Mouse (Mus musculus) heart, adult 2 months (tissue): Measurements from ENCODE around the gene Myo9b. TPM values are rescaled to one million over a fixed set of nuclear protein-coding genes. Genes with fewer than 3 reads are reported as not detected.

Experiments
- DNase-seq, 2 experiments: peaks; one replicate each; pipeline ENCODE4 v3.0.0; 2021
- H3K27ac ChIP-seq: fragments of 200-600 bp; 2 replicates; pipeline ENCODE4 v1.8.1; 2022
- H3K27me3 ChIP-seq: fragments of 200-500 bp; 2 replicates; pipeline ENCODE4 v1.6.1; 2012; ENCODE audit warnings: mild to moderate bottlenecking, low read length, inconsistent platforms, mixed read lengths; ENCODE audit not compliant: control insufficient read depth, insufficient read depth
- H3K36me3 ChIP-seq: fragments of 200-500 bp; 2 replicates; pipeline ENCODE4 v1.6.1; 2012; ENCODE audit warnings: low read length, inconsistent platforms; ENCODE audit not compliant: control insufficient read depth, insufficient read depth
- H3K4me1 ChIP-seq: fragments of 200-500 bp; 2 replicates; pipeline ENCODE4 v1.6.1; 2011; ENCODE audit warnings: low read length; ENCODE audit not compliant: control insufficient read depth, insufficient read depth
- H3K4me3 ChIP-seq: fragments of 200-600 bp; 2 replicates; pipeline ENCODE4 v1.8.1; 2022
- H3K79me2 ChIP-seq: fragments of 200-500 bp; replicated peaks from 2 replicates; pipeline ENCODE4 v1.6.1; 2012; ENCODE audit warnings: mild to moderate bottlenecking, inconsistent platforms, low read length, moderate library complexity, mixed read lengths; ENCODE audit not compliant: control insufficient read depth, insufficient read depth
- H3K9ac ChIP-seq: fragments of 200-500 bp; 2 replicates; pipeline ENCODE4 v1.6.1; 2012; ENCODE audit warnings: low read depth, mild to moderate bottlenecking, control low read depth, inconsistent platforms, low read length, mixed read lengths
- CTCF ChIP-seq: fragments of 200-600 bp; IDR thresholded peaks from 2 replicates; pipeline ENCODE4 v1.8.1; 2022; ENCODE audit warnings: antibody characterized with exemption, mild to moderate bottlenecking, moderate library complexity
- EP300 ChIP-seq: fragments of 200-500 bp; IDR thresholded peaks from 2 replicates; pipeline ENCODE4 v1.6.1; 2011; ENCODE audit warnings: low read depth, low read length, control low read depth; ENCODE audit not compliant: insufficient read depth
- POLR2A ChIP-seq: fragments of 200-500 bp; IDR thresholded peaks from 2 replicates; pipeline ENCODE4 v1.6.1; 2011; ENCODE audit warnings: mild to moderate bottlenecking, low read depth, low read length, control low read depth; ENCODE audit not compliant: insufficient read depth
- WGBS: fragments of 180-500 bp; shearing (Covaris S2); methylation state at CpG from one replicate; pipeline ENCODE4 v1.1.7; 2018; 5-methylcytosine and 5-hydroxymethylcytosine counted together
- intact Hi-C: fragments of 180-260 bp; cut with DNase I; formaldehyde crosslinking; loops from one replicate; pipeline ENCODE4 v1.15.1; 2025
- polyA plus RNA-seq: library from polyadenylated mRNA; depleted of rRNA; stranded (reverse); fragments of >200 nt; gene quantifications from 2 replicates; pipeline ENCODE4 v1.2.3, GENCODE M21; 2012
- total RNA-seq, 2 experiments: library from RNA; stranded (reverse); gene quantifications; 2 replicates each; pipeline ENCODE4 v1.2.3; 2021

The Myo9b gene
- total and polyA plus RNA-seq, 3 experiments = 15.0 to 22.8 (median 20.1) TPM

DNA sequence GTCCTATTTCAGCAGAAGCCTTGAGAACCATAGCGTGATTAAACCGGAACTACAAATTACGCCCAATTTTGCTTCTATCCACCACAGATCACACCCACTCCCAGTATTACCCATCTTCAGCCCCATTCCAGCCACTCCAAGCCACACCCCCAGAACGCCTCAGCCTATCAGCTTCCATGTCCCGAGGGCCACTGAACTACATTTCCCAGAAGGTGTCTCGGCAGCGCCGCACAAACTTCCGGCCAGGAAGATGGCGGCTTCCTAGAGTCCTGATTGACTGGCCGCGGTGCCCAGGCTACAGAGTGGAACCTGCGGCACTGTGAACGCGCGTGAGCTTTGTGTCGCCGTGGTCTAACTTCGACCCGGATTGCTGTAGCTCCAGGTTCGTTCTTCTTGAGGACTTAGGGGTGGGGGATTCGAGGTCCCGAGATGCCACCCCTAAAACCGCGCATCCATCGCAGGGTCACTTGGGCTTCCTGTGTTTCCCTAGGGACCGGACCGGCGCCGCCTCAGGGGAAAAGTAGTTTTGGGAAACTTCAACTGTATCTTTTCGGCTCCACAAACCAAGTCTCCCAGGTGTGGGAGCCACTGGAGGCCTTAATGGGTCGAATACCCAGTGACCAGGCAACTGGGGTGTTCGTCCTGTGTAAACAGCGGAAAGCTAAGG, 124.3 kb downstream of the Myo9b start, which contains the start of gene Babam1:
TSS of gene Babam1 (plus strand) at position 223 of the 667 bp plus-strand sequence.
- H3K27me3 ChIP-seq = no peaks in the 10 kb centered on the region
- WGBS = under 1% methylated on average over 34 of the region's 34 CpGs
- peak within 1 kb of the TSS; percentile 97 for H3K27ac ChIP-seq

DNA sequence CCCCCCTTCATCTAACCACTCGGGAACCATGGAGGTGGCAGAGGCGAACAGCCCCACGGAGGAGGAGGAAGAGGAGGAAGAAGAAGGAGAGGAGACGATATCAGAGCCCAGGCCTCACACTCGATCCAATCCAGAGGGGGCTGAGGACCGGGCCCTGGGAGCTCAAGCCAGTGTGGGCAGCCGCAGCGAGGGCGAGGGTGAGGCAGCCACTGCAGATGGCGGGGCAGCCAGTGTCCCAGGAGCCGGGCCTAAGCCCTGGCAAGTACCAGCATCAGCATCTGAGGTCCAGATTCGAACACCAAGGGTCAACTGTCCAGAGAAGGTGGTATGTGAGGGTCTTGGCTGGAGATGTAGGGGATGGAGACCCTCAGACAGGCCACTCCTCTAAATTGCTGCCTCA, 125.2 kb downstream of the Myo9b start:
- no peak overlapping the region for H3K9ac ChIP-seq
- H3K79me2 ChIP-seq = no peaks in the 10 kb centered on the region; the same call in 1 of the 2 replicates
- H3K4me3 ChIP-seq = no peak overlapping the region; the same call in 1 of the 2 replicates
- H3K36me3 ChIP-seq = no peaks in the 10 kb centered on the region
- no peak overlapping the region for H3K27ac ChIP-seq
- intact Hi-C loops = loop anchor here (5.0 kb wide), 1 partner anchor 825 kb away; no protein-coding TSS in a partner anchor
- TF ChIP-seq CTCF (no peak), EP300 (no peak), POLR2A (no peak)
- DNase-seq = peak; percentile 6 to 17
- H3K27me3 ChIP-seq = no peaks in the 10 kb centered on the region
- WGBS = 77% methylated on average over 12 of the region's 12 CpGs
- peaks cover 3% of the 10 kb centered on the region for H3K4me1 ChIP-seq

More for the DNA sequence above, 124.3 kb downstream of the Myo9b start, which contains the start of gene Babam1:
- TF ChIP-seq EP300 (peak; percentile 11), POLR2A (peak; percentile 70), CTCF (no peak)
- Histone ChIP-seq H3K36me3 (no peaks in the 10 kb centered on the region), H3K4me1 (peaks cover 3% of the 10 kb centered on the region), H3K79me2 (no peaks in the 10 kb centered on the region; the same call in 1 of the 2 replicates), H3K9ac (peak within 1 kb of the TSS; percentile 75), H3K4me3 (peak within 1 kb of the TSS; percentile 81)
- intact Hi-C loops = loop anchor here (5.0 kb wide), 1 partner anchor 824 kb away; no protein-coding TSS in a partner anchor
- DNase-seq = peak; percentile 90 to 95

DNA sequence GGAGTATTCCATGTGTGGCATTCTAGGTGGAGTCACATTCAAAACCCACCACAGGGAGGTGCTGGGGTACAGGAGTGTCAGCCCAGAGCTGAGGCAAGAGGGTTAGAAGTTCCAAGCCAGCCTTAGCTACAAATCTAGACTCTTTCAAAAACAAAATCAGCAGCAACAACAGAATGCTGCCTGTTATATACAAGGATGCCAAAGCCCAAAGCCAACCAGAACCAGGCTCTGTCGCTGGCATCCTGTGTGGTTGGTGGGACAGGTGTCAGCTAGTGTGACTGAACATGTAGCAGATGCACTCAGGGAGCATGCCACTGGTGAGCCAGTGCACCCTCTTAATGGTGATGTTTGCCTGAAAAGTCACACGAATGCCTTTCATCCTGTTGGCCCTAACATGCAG, 128.3 kb downstream of the Myo9b start:
- Histone ChIP-seq H3K4me3 (no peak overlapping the region), H3K9ac (no peak overlapping the region), H3K4me1 (peaks cover 3% of the 10 kb centered on the region), H3K79me2 (no peaks in the 10 kb centered on the region), H3K27me3 (no peaks in the 10 kb centered on the region), H3K36me3 (no peaks in the 10 kb centered on the region), H3K27ac (no peak overlapping the region)
- TF ChIP-seq POLR2A (no peak), EP300 (no peak), CTCF (no peak)
- WGBS = 90% methylated on average over 2 of the region's 2 CpGs
- intact Hi-C loops = no loop called here
- DNase-seq = peak; percentile 1 to 12

DNA sequence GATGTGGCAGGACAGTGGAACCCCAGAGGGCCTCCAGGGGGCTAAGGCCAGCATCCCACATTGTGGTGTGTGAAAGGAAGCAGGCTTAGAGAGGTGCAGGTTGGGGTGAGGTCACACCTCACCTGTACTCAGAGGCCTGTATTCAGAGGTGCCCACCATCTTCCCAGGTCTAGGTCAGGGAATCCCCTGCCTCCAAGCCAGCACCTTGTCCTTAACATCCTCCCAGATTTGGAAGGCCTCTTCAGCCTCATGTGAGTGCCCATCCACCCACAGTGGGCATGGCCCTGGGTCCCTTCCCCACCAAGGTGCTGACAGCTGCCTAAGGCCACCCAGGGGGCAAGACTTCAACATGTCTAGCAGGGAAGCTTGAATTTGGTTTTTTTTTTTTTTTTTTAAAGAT, 128.9 kb downstream of the Myo9b start:
- Histone ChIP-seq H3K4me1 (peaks cover 6% of the 10 kb centered on the region), H3K27ac (no peak overlapping the region), H3K9ac (no peak overlapping the region), H3K27me3 (no peaks in the 10 kb centered on the region), H3K4me3 (no peak overlapping the region), H3K79me2 (no peaks in the 10 kb centered on the region), H3K36me3 (no peaks in the 10 kb centered on the region)
- peak in 1 of 2 experiments; percentile 12 for DNase-seq
- intact Hi-C loops = no loop called here
- TF ChIP-seq CTCF = no peak
- no peak for TF ChIP-seq POLR2A
- no peak for TF ChIP-seq EP300

DNA sequence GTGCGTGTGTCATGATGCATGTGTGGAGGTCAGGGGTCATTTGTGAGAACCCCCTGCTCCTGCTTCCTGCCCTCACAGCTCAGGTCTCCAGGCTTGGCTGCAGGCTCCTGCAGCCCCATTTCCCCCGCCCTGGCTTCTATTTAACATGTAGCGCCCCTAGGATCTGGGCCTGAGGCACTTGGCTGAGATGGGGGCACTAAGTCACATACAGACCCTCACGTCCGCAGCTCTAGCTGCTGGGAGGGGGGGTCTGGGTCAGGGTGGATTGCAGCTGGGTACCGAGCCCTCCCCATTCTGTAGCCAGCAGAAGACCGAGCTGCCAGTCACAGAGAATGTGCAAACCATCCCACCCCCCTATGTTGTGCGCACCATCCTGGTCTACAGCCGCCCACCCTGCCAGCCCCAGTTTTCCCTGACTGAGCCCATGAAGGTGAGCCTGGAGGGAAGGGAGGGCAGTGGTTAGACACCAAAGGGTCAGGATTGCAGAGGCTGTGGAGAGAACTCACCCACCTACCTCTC, 130.0 kb downstream of the Myo9b start:
- Histone ChIP-seq H3K27ac (no peak overlapping the region), H3K79me2 (no peaks in the 10 kb centered on the region), H3K4me3 (no peak overlapping the region), H3K4me1 (peaks cover 5% of the 10 kb centered on the region), H3K9ac (no peak overlapping the region), H3K27me3 (no peaks in the 10 kb centered on the region), H3K36me3 (no peaks in the 10 kb centered on the region)
- intact Hi-C loops = no loop called here
- DNase-seq = no peak
- TF ChIP-seq CTCF (no peak), EP300 (no peak), POLR2A (no peak)
- 88% methylated on average over 9 of the region's 9 CpGs for WGBS
